Comparison of ENCODE assay signal across 27 mouse cellular contexts in genomic region chr7:94249501-94249900, GRCm38 (mm10).
"Had no signal": no experiment of that assay in that cellular context is flagged by ENCODE, and none has a peak within 500 bp of the region (broad histone marks: within the 10 kb centered on the region; RNA-seq: fewer than 3 reads in every experiment).

No protein-coding gene starts in this region.

- H3K27ac ChIP-seq: heart, adult 2 months; heart, embryonic 13.5 days; heart, embryonic 15.5 days; hindbrain, embryonic 13.5 days; hindbrain, embryonic 15.5 days; hindbrain, postnatal 0 days; layer of hippocampus, adult 2 months; left cerebral cortex, adult 2 months; limb, embryonic 10.5 days; limb, embryonic 12.5 days; liver, embryonic 13.5 days; liver, embryonic 15.5 days had no signal

- H3K4me1 ChIP-seq: heart, embryonic 13.5 days; heart, embryonic 15.5 days; hindbrain, embryonic 13.5 days; hindbrain, embryonic 15.5 days; limb, embryonic 12.5 days; liver, embryonic 13.5 days; liver, embryonic 15.5 days had no signal

- DNase-seq: gastrocnemius, postnatal 14 days; gastrocnemius, postnatal 36 days; heart, adult 11 months; heart, adult 2 months; heart, postnatal 14 days; heart, postnatal 36 days; kidney, adult 18-20 months; kidney, adult 8-10 months; kidney, postnatal 10 days; kidney, postnatal 25 days; kidney, postnatal 4 days; liver; liver, embryonic 13.5 days; liver, postnatal 0 days had no signal

- H3K9me3 ChIP-seq: heart, embryonic 13.5 days; heart, embryonic 15.5 days; hindbrain, embryonic 13.5 days; hindbrain, embryonic 15.5 days; limb, embryonic 10.5 days; limb, embryonic 12.5 days; liver, embryonic 13.5 days; liver, embryonic 15.5 days had no signal

- H3K36me3 ChIP-seq: heart, embryonic 13.5 days; heart, embryonic 15.5 days; hindbrain, embryonic 13.5 days; hindbrain, embryonic 15.5 days; limb, embryonic 10.5 days; limb, embryonic 12.5 days; liver, embryonic 13.5 days; liver, embryonic 15.5 days had no signal

- ATAC-seq: hindbrain, postnatal 0 days; intestine, postnatal 0 days; liver, postnatal 0 days had no signal

- H3K27me3 ChIP-seq: heart, embryonic 13.5 days; heart, embryonic 15.5 days; hindbrain, embryonic 13.5 days; hindbrain, embryonic 15.5 days; limb, embryonic 12.5 days; liver, embryonic 13.5 days; liver, embryonic 15.5 days had no signal

- H3K9ac ChIP-seq: heart, embryonic 13.5 days; heart, embryonic 15.5 days; hindbrain, embryonic 13.5 days; hindbrain, embryonic 15.5 days; limb, embryonic 12.5 days; liver, embryonic 13.5 days; liver, embryonic 15.5 days; liver, postnatal 0 days had no signal

- H3K4me3 ChIP-seq: heart, adult 2 months; heart, embryonic 13.5 days; heart, embryonic 15.5 days; hindbrain, embryonic 13.5 days; hindbrain, embryonic 15.5 days; layer of hippocampus, adult 2 months; left cerebral cortex, adult 2 months; limb, embryonic 10.5 days; limb, embryonic 12.5 days; liver, embryonic 13.5 days; liver, embryonic 15.5 days had no signal

- H3K4me2 ChIP-seq: heart, embryonic 11.5 days; heart, embryonic 13.5 days; heart, embryonic 15.5 days; hindbrain, embryonic 13.5 days; hindbrain, embryonic 15.5 days; limb, embryonic 12.5 days; liver, embryonic 11.5 days; liver, embryonic 13.5 days; liver, embryonic 15.5 days had no signal
